Mouse (Mus musculus): ENCODE data around the gene Spryd4. TPM values are rescaled to one million over a fixed set of nuclear protein-coding genes. Genes with fewer than 3 reads are reported as not detected.
"Not testable (repeated sequence)": the region's sequence is repeated elsewhere in the genome, so short reads cannot be mapped to it uniquely, and the experiment has no call there.

Spryd4 gene
- polyA plus RNA-seq, 1 experiment from 2014 or later = 54.0 TPM

DNA sequence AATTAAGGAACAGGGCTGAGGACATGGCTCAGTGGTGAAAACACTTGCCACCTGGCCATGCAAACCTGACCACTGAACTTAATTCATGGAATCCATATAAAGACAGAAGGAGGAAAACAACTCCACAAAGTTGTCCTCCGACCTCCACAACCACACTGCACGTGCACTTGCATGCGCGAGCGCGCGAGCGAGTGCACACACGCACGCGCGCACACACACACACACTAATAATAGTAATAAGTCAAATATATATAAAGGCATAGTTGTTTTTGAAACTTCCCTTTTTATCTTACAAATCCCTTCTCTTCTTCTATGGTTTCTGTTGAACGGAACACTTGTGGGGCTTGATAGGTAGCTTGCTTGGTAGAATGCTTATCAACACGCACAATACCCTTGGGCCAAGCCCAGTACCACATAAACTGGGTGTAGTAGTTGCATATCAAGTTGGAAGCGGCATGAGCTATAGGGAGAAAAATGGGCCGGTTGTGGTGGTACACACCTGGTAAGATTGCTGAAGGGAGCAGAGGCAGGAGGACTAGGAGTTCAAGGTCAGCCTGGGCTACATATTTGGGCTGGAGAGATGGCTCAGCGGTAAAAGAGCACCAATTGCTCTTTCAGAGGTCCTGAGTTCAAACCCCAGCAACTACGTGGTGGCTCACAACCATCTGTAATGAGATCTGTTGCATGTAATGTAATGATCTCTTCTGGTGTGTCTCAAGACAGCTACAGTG, 6.9 kb upstream of the Spryd4 start:
- H3K36me3 ChIP-seq (replicated peaks; ENCODE audit: insufficient read depth, low read length) = no peaks in the 10 kb centered on the region
- H3K4me3 ChIP-seq (ENCODE audit: low read depth, low read length) = no peak overlapping the region
- no peak overlapping the region for H3K9ac ChIP-seq (replicated peaks)
- no peak overlapping the region for H3K4me2 ChIP-seq (ENCODE audit: low read depth, low read length)
- H3K27ac ChIP-seq (ENCODE audit: low read depth) = peak overlapping the region; percentile 57
- ATAC-seq (peak; percentile 76), DNase-seq (no peak)
- H3K27me3 ChIP-seq (ENCODE audit: insufficient read depth, low read length) = no peaks in the 10 kb centered on the region
- 65% methylated on average over 18 of the region's 18 CpGs for WGBS (ENCODE audit: insufficient replicate concordance)
- peaks cover 6% of the 10 kb centered on the region for H3K4me1 ChIP-seq (ENCODE audit: insufficient read depth)
- no peaks in the 10 kb centered on the region for H3K9me3 ChIP-seq (ENCODE audit: low read length)
- no peak for TF ChIP-seq CTCF (IDR thresholded peaks at IDR 0.05; ENCODE audit: low read depth)
- TF ChIP-seq EP300 (IDR thresholded peaks at IDR 0.05; ENCODE audit: low read depth) = peak; percentile 92

DNA sequence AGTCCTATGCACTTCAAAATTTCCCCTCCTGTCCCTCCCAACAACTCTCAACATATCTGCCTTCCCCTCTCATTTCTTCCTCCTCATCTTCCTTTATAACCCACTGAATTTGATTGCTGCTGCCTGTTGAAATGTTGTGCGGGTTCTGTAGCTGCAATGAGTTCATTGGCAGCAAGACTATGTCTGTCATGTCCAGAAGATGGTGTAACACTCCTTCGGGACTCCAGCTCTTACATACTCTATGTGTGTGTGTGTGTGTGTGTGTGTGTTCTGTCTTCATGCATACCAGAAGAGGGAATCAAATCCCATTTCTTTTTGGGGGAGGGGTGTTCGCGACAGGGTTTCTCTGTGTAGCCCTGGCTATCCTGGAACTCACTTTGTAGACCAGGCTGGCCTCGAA, 3.4 kb upstream of the Spryd4 start:
- DNase-seq (no peak), ATAC-seq (no peak)
- H3K9me3 ChIP-seq (ENCODE audit: low read length) = no peaks in the 10 kb centered on the region
- no peak overlapping the region for H3K9ac ChIP-seq (replicated peaks)
- no peak overlapping the region for H3K27ac ChIP-seq (ENCODE audit: low read depth)
- TF ChIP-seq EP300 (IDR thresholded peaks at IDR 0.05; ENCODE audit: low read depth) = no peak
- 0 out of 2 replicates have a peak, but pooled peaks have one; percentile 10 for TF ChIP-seq CTCF (IDR thresholded peaks at IDR 0.05; ENCODE audit: low read depth)
- 80% methylated on average over 5 of the region's 5 CpGs for WGBS (ENCODE audit: insufficient replicate concordance)
- peaks cover 28% of the 10 kb centered on the region for H3K4me1 ChIP-seq (ENCODE audit: insufficient read depth)
- H3K27me3 ChIP-seq (ENCODE audit: insufficient read depth, low read length) = no peaks in the 10 kb centered on the region
- no peak overlapping the region for H3K4me2 ChIP-seq (ENCODE audit: low read depth, low read length)
- H3K36me3 ChIP-seq (replicated peaks; ENCODE audit: insufficient read depth, low read length) = peaks cover 4% of the 10 kb centered on the region; the same call in 1 of the 2 replicates
- no peak overlapping the region for H3K4me3 ChIP-seq (ENCODE audit: low read depth, low read length)

DNA sequence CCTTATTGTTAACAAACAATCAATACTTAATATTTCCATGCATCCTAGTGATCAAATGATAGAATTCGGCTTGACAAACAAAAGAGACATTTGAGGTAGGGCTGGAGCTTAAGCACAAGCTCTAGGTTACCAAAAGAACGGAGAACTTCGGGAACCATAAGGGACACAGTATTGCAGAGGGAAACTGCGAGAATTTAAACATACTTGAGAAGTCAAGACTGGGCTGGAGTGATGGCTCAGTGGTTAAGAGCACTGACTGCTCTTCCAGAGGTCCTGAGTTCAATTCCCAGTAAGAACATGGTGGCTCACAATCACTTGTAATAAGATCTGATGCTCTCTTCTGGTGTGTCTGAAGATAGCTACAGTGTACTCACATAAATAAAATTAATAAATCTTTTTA, 2.5 kb upstream of the Spryd4 start:
- DNase-seq; H3K4me2 ChIP-seq (ENCODE audit: low read depth, low read length); H3K4me3 ChIP-seq (ENCODE audit: low read depth, low read length); H3K9me3 ChIP-seq (ENCODE audit: low read length); H3K27me3 ChIP-seq (ENCODE audit: insufficient read depth, low read length); H3K36me3 ChIP-seq (replicated peaks; ENCODE audit: insufficient read depth, low read length); H3K9ac ChIP-seq (replicated peaks); H3K27ac ChIP-seq (ENCODE audit: low read depth); ATAC-seq: not testable (repeated sequence)
- WGBS (ENCODE audit: insufficient replicate concordance) = 88% methylated on average over 4 of the region's 4 CpGs
- H3K4me1 ChIP-seq (ENCODE audit: insufficient read depth) = peaks cover 24% of the 10 kb centered on the region

DNA sequence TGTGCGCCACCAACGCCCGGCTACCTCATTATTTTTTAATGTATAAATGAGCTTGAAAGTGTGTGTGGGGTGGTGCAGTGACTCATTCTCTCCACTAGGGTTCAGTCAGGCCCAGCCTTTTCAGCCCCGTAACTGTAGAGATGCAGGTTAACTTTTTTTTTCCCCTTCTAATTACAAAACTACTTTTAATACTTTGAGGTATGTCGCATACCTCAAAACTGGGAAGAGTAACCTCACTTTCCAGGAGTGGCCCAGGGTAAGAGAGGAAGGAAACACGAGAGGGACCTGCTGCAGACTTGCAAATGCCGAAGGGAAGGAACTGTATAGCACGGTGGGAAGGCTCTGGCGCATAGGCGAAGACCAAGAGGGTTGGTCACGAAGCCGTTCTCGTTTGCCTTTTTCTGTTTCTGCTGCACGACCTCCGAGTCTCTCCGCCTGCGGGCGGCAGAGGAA, 1.3 kb upstream of the Spryd4 start:
- H3K4me2 ChIP-seq (ENCODE audit: low read depth, low read length) = peak overlapping the region; percentile 77
- H3K4me1 ChIP-seq (ENCODE audit: insufficient read depth) = peaks cover 23% of the 10 kb centered on the region
- no peaks in the 10 kb centered on the region for H3K27me3 ChIP-seq (ENCODE audit: insufficient read depth, low read length)
- peaks cover 12% of the 10 kb centered on the region for H3K36me3 ChIP-seq (replicated peaks; ENCODE audit: insufficient read depth, low read length)
- H3K27ac ChIP-seq (ENCODE audit: low read depth) = no peak overlapping the region
- H3K4me3 ChIP-seq (ENCODE audit: low read depth, low read length) = peak overlapping the region; percentile 48
- 1% methylated on average over 18 of the region's 18 CpGs for WGBS (ENCODE audit: insufficient replicate concordance)
- H3K9ac ChIP-seq (replicated peaks) = peak overlapping the region; percentile 50
- no peaks in the 10 kb centered on the region for H3K9me3 ChIP-seq (ENCODE audit: low read length)
- TF ChIP-seq CTCF (IDR thresholded peaks at IDR 0.05; ENCODE audit: low read depth) (peak; percentile 85), EP300 (IDR thresholded peaks at IDR 0.05; ENCODE audit: low read depth) (peak; percentile 44; the same call in 1 of the 2 replicates)
- DNase-seq (peak; percentile 74), ATAC-seq (peak; percentile 60)

DNA sequence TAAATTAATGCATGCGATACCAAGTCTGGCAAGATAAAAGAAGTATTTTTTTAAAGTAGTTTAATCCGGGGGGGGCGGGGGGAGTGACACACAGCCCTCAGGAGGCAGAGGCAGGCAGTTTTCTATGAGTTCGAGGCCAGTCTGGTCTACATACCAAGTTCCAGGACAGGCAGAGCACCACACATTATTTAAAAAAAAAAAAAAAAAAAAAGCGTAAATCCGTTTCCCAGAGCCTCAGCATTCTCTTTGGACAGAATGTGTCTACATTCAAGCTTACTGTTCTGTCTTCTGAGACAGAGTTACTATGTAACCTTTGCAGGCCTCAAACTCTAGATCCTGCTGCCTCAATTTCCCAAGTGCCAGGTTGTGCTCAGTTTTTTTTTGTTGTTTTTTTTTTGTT, 541 bp upstream of the Spryd4 start:
- TF ChIP-seq CTCF (IDR thresholded peaks at IDR 0.05; ENCODE audit: low read depth) (no peak), EP300 (IDR thresholded peaks at IDR 0.05; ENCODE audit: low read depth) (no peak)
- Histone ChIP-seq H3K4me2 (ENCODE audit: low read depth, low read length) (peak overlapping the region; percentile 79), H3K4me3 (ENCODE audit: low read depth, low read length) (peak overlapping the region; percentile 68), H3K4me1 (ENCODE audit: insufficient read depth) (peaks cover 23% of the 10 kb centered on the region), H3K27ac (ENCODE audit: low read depth) (peak overlapping the region; percentile 83), H3K27me3 (ENCODE audit: insufficient read depth, low read length) (no peaks in the 10 kb centered on the region), H3K9ac (replicated peaks) (peak overlapping the region; percentile 63; the same call in 1 of the 2 replicates), H3K36me3 (replicated peaks; ENCODE audit: insufficient read depth, low read length) (peaks cover 12% of the 10 kb centered on the region), H3K9me3 (ENCODE audit: low read length) (no peaks in the 10 kb centered on the region)
- ATAC-seq (no peak), DNase-seq (no peak)
- 36% methylated on average over 6 of the region's 6 CpGs for WGBS (ENCODE audit: insufficient replicate concordance)

DNA sequence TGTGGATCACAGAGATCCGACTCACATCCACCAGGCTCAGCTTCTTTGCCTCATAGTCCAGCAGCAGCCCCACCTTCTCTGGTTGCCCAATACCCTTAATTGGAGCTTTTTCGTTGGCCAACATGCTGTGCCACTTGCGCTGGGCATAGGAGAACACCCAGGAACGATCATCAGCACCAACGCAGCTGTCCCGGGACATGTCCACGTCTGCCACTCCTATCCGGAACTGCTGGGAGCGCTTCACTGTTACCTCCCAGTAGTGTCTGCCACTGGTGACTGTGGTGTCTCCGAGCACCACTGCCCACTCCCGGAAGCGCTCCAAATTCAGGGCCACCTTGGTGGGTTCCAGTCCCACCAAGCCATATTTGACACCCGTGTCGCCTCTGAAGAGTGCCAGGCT, 653 bp downstream of the Spryd4 start:
- peaks cover 18% of the 10 kb centered on the region for H3K36me3 ChIP-seq (replicated peaks; ENCODE audit: insufficient read depth, low read length)
- peak overlapping the region; percentile 83 for H3K27ac ChIP-seq (ENCODE audit: low read depth)
- no peaks in the 10 kb centered on the region for H3K9me3 ChIP-seq (ENCODE audit: low read length)
- TF ChIP-seq CTCF (IDR thresholded peaks at IDR 0.05; ENCODE audit: low read depth) (no peak), EP300 (IDR thresholded peaks at IDR 0.05; ENCODE audit: low read depth) (no peak)
- no peaks in the 10 kb centered on the region for H3K27me3 ChIP-seq (ENCODE audit: insufficient read depth, low read length)
- peaks cover 23% of the 10 kb centered on the region for H3K4me1 ChIP-seq (ENCODE audit: insufficient read depth)
- WGBS (ENCODE audit: insufficient replicate concordance) = 16% methylated on average over 14 of the region's 14 CpGs
- DNase-seq (peak; percentile 48), ATAC-seq (peak; percentile 42)
- peak overlapping the region; percentile 68 for H3K4me3 ChIP-seq (ENCODE audit: low read depth, low read length)
- peak overlapping the region; percentile 63 for H3K9ac ChIP-seq (replicated peaks)
- H3K4me2 ChIP-seq (ENCODE audit: low read depth, low read length) = peak overlapping the region; percentile 79
